Mouse (Mus musculus) liver, adult 2 months (tissue): Measurements from ENCODE around the gene Galns. TPM values are rescaled to one million over a fixed set of nuclear protein-coding genes. Genes with fewer than 3 reads are reported as not detected.

Experiments used
- DNase-seq: peaks from one replicate; pipeline ENCODE4 v3.0.0-alpha.2; 2011; ENCODE audit warnings: low read depth, low spot score; ENCODE audit errors: extremely low read depth
- H3K27ac ChIP-seq: fragments of 200-500 bp; replicated peaks from 2 replicates; pipeline ENCODE4 v1.5.1; 2012; ENCODE audit warnings: low read depth, mild to moderate bottlenecking, control low read depth, inconsistent platforms, low read length; ENCODE audit not compliant: insufficient read depth
- H3K27me3 ChIP-seq: fragments of 200-500 bp; 2 replicates; pipeline ENCODE4 v1.6.1; 2012; ENCODE audit warnings: mild to moderate bottlenecking, moderate library complexity, low read length, inconsistent platforms; ENCODE audit not compliant: control insufficient read depth, insufficient read depth
- H3K36me3 ChIP-seq: fragments of 200-500 bp; 2 replicates; pipeline ENCODE4 v1.6.1; 2012; ENCODE audit warnings: low read length, inconsistent platforms; ENCODE audit not compliant: control insufficient read depth, insufficient read depth
- H3K4me1 ChIP-seq: fragments of 200-500 bp; 2 replicates; pipeline ENCODE4 v1.6.1; 2011; ENCODE audit warnings: low read length; ENCODE audit not compliant: control insufficient read depth, insufficient read depth
- H3K4me3 ChIP-seq: fragments of 200-500 bp; 2 replicates; pipeline ENCODE4 v1.5.1; 2011; ENCODE audit warnings: low read depth, mild to moderate bottlenecking, control low read depth, low read length, moderate library complexity; ENCODE audit not compliant: insufficient read depth
- H3K79me2 ChIP-seq: fragments of 200-500 bp; 2 replicates; pipeline ENCODE4 v1.6.1; 2012; ENCODE audit warnings: inconsistent platforms, mild to moderate bottlenecking, low read length, moderate library complexity; ENCODE audit not compliant: control insufficient read depth, insufficient read depth
- H3K9ac ChIP-seq: fragments of 200-500 bp; 2 replicates; pipeline ENCODE4 v1.6.1; 2012; ENCODE audit warnings: low read depth, mild to moderate bottlenecking, control low read depth, inconsistent platforms, low read length
- CTCF ChIP-seq: fragments of 200-500 bp; IDR thresholded peaks from 2 replicates; pipeline ENCODE4 v1.5.1; 2011; ENCODE audit warnings: low read depth, low read length, control low read depth
- POLR2A ChIP-seq: fragments of 200-500 bp; IDR thresholded peaks from 2 replicates; pipeline ENCODE4 v1.6.1; 2011; ENCODE audit warnings: low read length, control low read depth; ENCODE audit not compliant: insufficient read depth; ENCODE audit errors: extremely low read depth
- WGBS: fragments of 180-500 bp; shearing (Covaris S2); methylation state at CpG from one replicate; pipeline ENCODE4 v1.1.7; 2018; 5-methylcytosine and 5-hydroxymethylcytosine counted together
- polyA plus RNA-seq: library from polyadenylated mRNA; depleted of rRNA; stranded (reverse); fragments of >200 nt; gene quantifications from 2 replicates; pipeline ENCODE4 v1.2.3, GENCODE M21; 2012
- total RNA-seq: library from RNA; depleted of rRNA; stranded (reverse); fragments of >200 nt; gene quantifications from 2 replicates; pipeline ENCODE4 v1.2.3, GENCODE M21; 2014

Galns gene
- total and polyA plus RNA-seq, 2 experiments: 4.1 to 6.6 TPM

- no peak overlapping the region; the same call in 1 of the 2 replicates for H3K4me3 ChIP-seq
- no peaks in the 10 kb centered on the region for H3K36me3 ChIP-seq
- no peak for TF ChIP-seq POLR2A
- no peak for TF ChIP-seq CTCF
- WGBS: 85% methylated on average over 25 of the region's 25 CpGs
- no peak for DNase-seq
- no peak overlapping the region for H3K9ac ChIP-seq
- H3K27me3 ChIP-seq: no peaks in the 10 kb centered on the region
- H3K79me2 ChIP-seq: no peaks in the 10 kb centered on the region
- H3K4me1 ChIP-seq: 0 out of 2 replicates have a peak, but pooled peaks cover 8% of the 10 kb centered on the region
- peak overlapping the region; percentile 36; the same call in 1 of the 2 replicates for H3K27ac ChIP-seq
Observed at GRCm38 (mm10) chr8:122564363-122565352, 46.6 kb downstream of the Galns start.

- H3K27me3 ChIP-seq: no peaks in the 10 kb centered on the region
- WGBS: 62% methylated on average over 5 of the region's 5 CpGs
- H3K4me1 ChIP-seq: no peaks in the 10 kb centered on the region
- H3K79me2 ChIP-seq: no peaks in the 10 kb centered on the region
- no peak for DNase-seq
- no peak overlapping the region for H3K4me3 ChIP-seq
- no peaks in the 10 kb centered on the region for H3K36me3 ChIP-seq
- no peak overlapping the region for H3K9ac ChIP-seq
- TF ChIP-seq CTCF: no peak
- H3K27ac ChIP-seq: no peak overlapping the region
Observed at GRCm38 (mm10) chr8:122561199-122561598, 50.1 kb downstream of the Galns start.

GRCm38 (mm10) chr8:122558671-122559349 is 52.5 kb downstream of the Galns start:
- Histone ChIP-seq H3K27ac (no peak overlapping the region), H3K79me2 (no peaks in the 10 kb centered on the region), H3K9ac (no peak overlapping the region), H3K4me3 (no peak overlapping the region), H3K36me3 (no peaks in the 10 kb centered on the region), H3K4me1 (no peaks in the 10 kb centered on the region), H3K27me3 (no peaks in the 10 kb centered on the region)
- no peak for DNase-seq
- WGBS: 41% methylated on average over 12 of the region's 12 CpGs
- no peak for TF ChIP-seq POLR2A
- no peak for TF ChIP-seq CTCF

GRCm38 (mm10) chr8:122557248-122558038 is 53.8 kb downstream of the Galns start:
- H3K4me1 ChIP-seq: no peaks in the 10 kb centered on the region
- H3K79me2 ChIP-seq: no peaks in the 10 kb centered on the region
- H3K9ac ChIP-seq: no peak overlapping the region
- H3K4me3 ChIP-seq: no peak overlapping the region
- DNase-seq: no peak
- TF ChIP-seq CTCF: no peak
- no peaks in the 10 kb centered on the region for H3K27me3 ChIP-seq
- H3K27ac ChIP-seq: 0 out of 2 replicates have a peak overlapping the region, but pooled peaks have one; percentile 13
- H3K36me3 ChIP-seq: no peaks in the 10 kb centered on the region
- WGBS: 62% methylated on average over 10 of the region's 10 CpGs

- no peaks in the 10 kb centered on the region for H3K4me1 ChIP-seq
- DNase-seq: no peak
Observed at GRCm38 (mm10) chr8:122556030-122557009, 54.9 kb downstream of the Galns start.

More at GRCm38 (mm10) chr8:122556030-122557009, 54.9 kb downstream of the Galns start:
- WGBS: 74% methylated on average over 12 of the region's 12 CpGs
- Histone ChIP-seq H3K27me3 (no peaks in the 10 kb centered on the region), H3K4me3 (peak overlapping the region; percentile 30), H3K79me2 (no peaks in the 10 kb centered on the region), H3K9ac (peak overlapping the region; percentile 63), H3K27ac (peak overlapping the region; percentile 46), H3K36me3 (no peaks in the 10 kb centered on the region)
- TF ChIP-seq CTCF: no peak
- TF ChIP-seq POLR2A: 0 out of 2 replicates have a peak, but pooled peaks have one; percentile 27
